Mouse (Mus musculus) brain, embryonic 18.5 days (tissue): Measurements from ENCODE around the gene Fbxl4.

ENCODE experiments used
- DNase-seq: peaks from one replicate; pipeline ENCODE4 v3.0.0-alpha.2; 2012; ENCODE audit warnings: low read depth, low spot score

Gene Fbxl4

DNA sequence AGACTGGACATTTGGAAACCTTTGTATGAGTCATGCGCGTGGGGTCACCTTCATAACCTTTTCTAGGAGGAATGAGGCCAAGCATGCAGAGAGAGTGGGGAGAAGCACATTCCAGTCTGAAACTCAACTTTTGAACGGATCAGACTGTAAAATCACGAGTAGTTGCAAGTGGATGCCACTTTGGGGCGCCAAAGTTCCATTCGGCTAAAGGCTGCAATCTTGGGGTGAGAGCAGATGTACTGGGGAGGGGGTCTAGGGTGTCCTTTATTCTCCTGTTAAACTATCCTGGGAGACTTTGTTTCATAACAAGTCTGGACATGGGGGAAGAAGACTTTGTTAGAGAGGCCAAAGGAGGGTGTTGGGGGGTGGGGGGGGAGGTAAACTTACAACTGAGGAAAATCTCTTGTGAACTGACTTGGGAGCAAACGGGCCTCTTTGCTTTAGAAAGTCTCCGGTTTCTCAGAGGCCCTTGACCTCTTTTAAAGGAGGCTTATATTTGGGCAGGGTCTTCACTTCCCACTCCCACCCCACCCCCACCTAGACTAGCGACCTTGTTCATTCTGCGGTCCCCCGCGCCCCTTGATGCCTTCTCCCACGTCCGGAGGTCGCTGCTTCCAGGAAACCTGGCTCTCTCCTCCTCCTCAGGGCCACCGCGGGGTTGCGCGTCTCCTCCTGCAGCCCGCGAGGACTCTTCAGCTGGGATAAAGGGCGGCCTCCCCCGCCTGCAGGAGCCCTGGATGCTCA, 119.8 kb downstream of the Fbxl4 start:
- no peak for DNase-seq

- DNase-seq: no peak
Observed at GRCm38 (mm10) chr4:22477711-22478230, 120.4 kb downstream of the Fbxl4 start.

DNA sequence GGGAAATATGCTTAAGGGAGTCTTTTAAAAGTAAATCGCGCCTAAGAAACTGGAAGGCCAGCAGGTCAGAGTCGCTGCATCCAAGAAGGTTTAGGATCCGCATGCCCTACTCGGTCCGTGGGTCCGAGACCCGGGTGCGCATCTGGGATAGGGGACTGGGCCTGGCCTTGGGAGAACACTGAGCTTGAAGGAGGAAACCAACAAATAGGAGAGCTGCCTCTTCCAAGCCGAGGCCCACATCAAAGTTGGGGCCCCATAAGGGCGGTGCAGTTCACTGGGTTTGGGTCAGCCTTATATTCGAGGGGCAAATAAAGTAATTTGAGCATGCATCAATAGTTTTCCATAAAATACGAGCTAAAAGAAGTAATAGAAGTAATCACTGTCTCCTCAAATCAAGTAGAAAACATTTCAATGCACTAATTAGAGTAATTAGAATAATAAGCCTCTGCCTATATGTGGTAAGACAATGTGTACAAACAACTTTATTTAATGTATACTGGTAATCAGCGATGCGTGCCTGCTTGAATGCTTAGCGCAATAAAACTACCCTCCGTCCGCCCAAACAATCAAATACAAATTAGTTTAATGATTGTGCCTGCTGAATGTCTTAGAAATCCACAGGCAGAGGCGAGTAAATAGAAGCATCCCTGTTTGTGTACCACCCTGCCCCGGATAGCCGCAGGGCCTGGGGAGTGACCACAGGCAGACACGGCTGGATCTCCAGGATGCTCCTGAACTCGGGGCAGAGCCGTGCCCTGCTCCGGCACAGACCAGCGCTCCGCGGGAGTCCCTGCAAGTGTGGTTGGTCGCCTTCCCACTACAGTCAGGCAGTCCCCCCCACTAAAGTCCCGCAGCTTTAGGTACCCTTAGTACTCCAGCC, 121.4 kb downstream of the Fbxl4 start:
- DNase-seq: no peak

GRCm38 (mm10) chr4:22479368-22480090, 122.2 kb downstream of the Fbxl4 start:
- DNase-seq: no peak

DNA sequence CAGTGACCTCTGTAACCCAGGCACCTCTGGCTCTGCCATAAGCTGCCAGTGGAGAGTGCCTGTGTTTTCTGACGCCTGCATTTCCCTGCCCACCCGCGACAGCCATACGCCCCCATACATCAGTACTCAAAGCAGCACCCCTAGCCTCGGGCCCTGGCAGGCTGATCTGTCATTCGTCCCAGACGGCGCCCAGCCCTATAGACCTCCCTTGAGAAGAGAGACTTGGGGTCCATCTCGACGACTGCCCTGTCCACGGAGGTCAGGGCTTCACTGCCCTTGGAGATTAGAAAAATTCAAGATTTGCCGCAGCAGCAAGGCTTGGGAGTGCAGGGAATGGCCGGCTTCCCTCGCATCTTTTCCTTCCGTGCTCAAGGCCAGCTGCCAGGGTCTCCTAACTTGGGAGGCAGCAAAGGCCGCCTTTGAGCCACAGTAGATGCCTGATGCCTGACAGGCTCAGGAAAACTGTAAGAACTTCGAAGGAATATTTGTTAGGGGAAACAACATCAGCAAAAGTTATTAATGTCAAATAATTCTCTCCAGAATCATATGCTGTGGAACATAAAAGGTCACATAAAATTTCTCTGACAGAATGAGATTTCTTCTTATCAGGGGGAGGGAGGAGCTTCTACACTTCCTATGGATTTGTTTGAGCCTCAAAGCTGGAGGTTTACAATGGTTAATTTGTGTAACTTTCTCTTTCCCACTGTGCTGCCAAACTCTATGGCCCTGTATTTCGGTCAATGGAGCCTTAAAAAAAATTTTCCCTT, 122.9 kb downstream of the Fbxl4 start:
- DNase-seq: no peak

DNA sequence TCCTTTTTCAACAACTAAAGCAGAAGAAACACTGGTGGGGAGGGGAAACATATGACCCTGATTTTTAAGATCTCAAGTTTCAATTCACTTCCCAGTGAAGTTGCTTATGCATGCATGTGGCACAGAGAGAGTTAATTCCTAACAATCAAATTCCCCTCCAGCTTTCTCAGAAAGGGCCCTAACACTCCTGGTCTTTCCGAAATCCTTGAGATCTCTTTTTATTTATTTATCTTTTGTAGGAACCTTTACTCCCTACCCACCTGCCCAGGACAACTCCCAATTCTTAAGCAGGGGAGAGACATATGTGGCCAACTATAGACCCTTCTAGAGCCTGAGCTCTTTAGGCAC, 123.5 kb downstream of the Fbxl4 start:
- no peak for DNase-seq

DNA sequence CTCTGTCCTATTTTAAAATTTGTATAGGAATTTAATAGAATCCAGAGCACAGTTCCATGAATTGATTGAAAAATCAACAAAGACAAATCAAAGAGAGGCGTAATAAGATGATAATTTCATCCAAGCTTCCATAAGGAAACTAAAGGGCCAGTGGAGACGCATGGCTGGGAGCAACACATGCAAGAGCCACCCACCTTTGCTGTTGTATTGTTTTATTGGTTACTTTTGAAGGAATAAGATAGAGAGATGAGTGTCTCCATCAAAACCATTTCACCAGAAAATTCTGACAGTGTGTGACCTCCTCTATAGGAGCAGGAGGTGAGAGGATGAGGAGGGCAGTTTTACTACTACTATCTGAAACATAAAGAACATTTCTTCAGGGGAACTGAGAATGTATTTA, 124.8 kb downstream of the Fbxl4 start:
- no peak for DNase-seq

- DNase-seq: no peak
Observed at GRCm38 (mm10) chr4:22482756-22483280, 125.5 kb downstream of the Fbxl4 start.

DNA sequence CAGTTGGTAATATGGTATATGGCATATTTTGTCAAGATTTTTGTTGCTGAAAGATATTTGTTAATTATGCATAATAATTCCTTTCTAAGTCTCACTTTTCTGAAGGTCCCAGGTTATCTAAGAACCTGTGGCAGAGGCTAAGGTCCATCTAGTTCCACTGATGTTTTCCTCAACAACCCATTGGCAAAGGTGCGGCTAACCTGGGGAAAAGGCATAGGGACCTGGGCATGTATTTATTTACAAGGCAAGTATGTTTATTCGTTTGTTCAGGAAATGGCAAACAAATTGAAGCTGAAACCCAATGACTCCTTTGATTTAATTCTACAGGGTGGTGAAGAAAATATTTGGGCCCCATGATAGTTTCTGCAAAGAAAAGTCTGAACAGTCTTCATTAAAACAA, 126.2 kb downstream of the Fbxl4 start:
- DNase-seq: no peak
